Mouse (Mus musculus): ENCODE measurements at regions not wholly inside any gene's neighbourhood (a gene's known extent, or its start where the extent isn't known, plus 50 kb on each side); places are given as distances from the start of the nearest gene placed in this dataset.

GRCm38 (mm10) chr5:149848465-149848864 lies 170.0 kb upstream of the Rxfp2 start:
- ATAC-seq (replicated peaks; ENCODE audit: insufficient number of reproducible peaks, low FRiP score, low TSS enrichment): no peak
- Histone ChIP-seq H3K9me3 (replicated peaks; ENCODE audit: control insufficient read depth, low read length) (no peaks in the 10 kb centered on the region), H3K4me1 (ENCODE audit: control insufficient read depth, insufficient read depth, low read length) (0 out of 2 replicates have a peak, but pooled peaks cover 2% of the 10 kb centered on the region), H3K27me3 (ENCODE audit: control insufficient read depth, insufficient read depth, low read length) (peaks cover 3% of the 10 kb centered on the region), H3K9ac (ENCODE audit: low read depth, low read length) (no peak overlapping the region), H3K27ac (ENCODE audit: low read depth, low read length) (no peak overlapping the region), H3K4me3 (ENCODE audit: low read depth, low read length) (no peak overlapping the region), H3K36me3 (ENCODE audit: control insufficient read depth, insufficient read depth, low read length) (no peaks in the 10 kb centered on the region), H3K4me2 (no peak overlapping the region)
- WGBS (ENCODE audit: insufficient replicate concordance): 72% methylated on average over 3 of the region's 3 CpGs

GRCm38 (mm10) chr5:149851011-149851410 lies 167.5 kb upstream of the Rxfp2 start:
- no peak overlapping the region for H3K9ac ChIP-seq (ENCODE audit: low read depth, low read length)
- H3K9me3 ChIP-seq (replicated peaks; ENCODE audit: control insufficient read depth, low read length): no peaks in the 10 kb centered on the region
- no peak overlapping the region for H3K4me3 ChIP-seq (ENCODE audit: low read depth, low read length)
- no peaks in the 10 kb centered on the region for H3K27me3 ChIP-seq (ENCODE audit: control insufficient read depth, insufficient read depth, low read length)
- 9% methylated on average over 9 of the region's 9 CpGs for WGBS (ENCODE audit: insufficient replicate concordance)
- H3K4me2 ChIP-seq: no peak overlapping the region
- ATAC-seq (replicated peaks; ENCODE audit: insufficient number of reproducible peaks, low FRiP score, low TSS enrichment): no peak
- H3K4me1 ChIP-seq (ENCODE audit: control insufficient read depth, insufficient read depth, low read length): no peaks in the 10 kb centered on the region
- H3K36me3 ChIP-seq (ENCODE audit: control insufficient read depth, insufficient read depth, low read length): no peaks in the 10 kb centered on the region
- no peak overlapping the region for H3K27ac ChIP-seq (ENCODE audit: low read depth, low read length)

DNA sequence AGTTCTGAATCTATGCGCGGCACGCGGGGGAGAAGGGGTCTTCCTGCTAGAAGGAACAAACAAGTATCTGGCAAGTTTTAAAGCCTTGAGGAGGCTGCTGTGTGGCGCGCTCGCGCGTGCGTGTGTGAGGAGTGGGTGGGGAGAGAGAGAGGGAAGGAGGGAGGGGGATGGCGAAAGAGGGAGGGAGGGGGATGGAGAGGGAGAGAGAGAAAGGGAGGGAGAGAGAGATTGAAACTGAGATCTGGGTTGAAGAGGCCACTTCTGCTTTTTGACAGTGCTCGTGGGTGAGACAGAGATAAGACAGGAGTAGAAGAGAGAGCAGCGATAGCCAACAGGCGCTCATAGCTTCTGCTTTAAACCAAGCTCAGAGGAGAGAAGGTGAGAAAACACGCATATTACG lies 166.0 kb upstream of the Rxfp2 start:
- 16% methylated on average over 16 of the region's 16 CpGs for WGBS (ENCODE audit: insufficient replicate concordance)
- no peak for ATAC-seq (replicated peaks; ENCODE audit: insufficient number of reproducible peaks, low FRiP score, low TSS enrichment)

DNA sequence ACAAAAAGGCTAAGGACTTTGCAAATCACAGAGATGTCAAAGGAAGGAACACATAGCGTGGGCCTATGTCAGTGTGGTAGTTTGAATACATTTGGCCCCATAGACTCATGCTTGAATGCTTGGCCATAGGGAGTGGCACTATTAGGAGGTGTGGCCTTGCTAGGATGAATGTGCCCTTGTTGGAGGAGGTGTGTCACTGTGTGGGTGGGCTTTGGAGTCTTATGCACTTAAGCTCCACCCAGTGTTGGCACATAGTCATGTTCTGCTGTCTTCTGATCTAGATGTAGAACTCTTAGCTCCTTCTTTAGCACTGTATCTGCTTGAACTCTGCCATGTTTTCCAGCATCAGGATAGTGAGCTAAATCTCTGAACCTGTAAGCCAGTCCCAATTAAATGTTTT lies 162.4 kb upstream of the Rxfp2 start:
- ATAC-seq (replicated peaks; ENCODE audit: insufficient number of reproducible peaks, low FRiP score, low TSS enrichment): no peak
- Histone ChIP-seq H3K9me3 (replicated peaks; ENCODE audit: control insufficient read depth, low read length) (no peaks in the 10 kb centered on the region), H3K27me3 (ENCODE audit: control insufficient read depth, insufficient read depth, low read length) (no peaks in the 10 kb centered on the region), H3K4me3 (ENCODE audit: low read depth, low read length) (no peak overlapping the region), H3K4me2 (no peak overlapping the region), H3K4me1 (ENCODE audit: control insufficient read depth, insufficient read depth, low read length) (no peaks in the 10 kb centered on the region), H3K36me3 (ENCODE audit: control insufficient read depth, insufficient read depth, low read length) (no peaks in the 10 kb centered on the region), H3K9ac (ENCODE audit: low read depth, low read length) (no peak overlapping the region), H3K27ac (ENCODE audit: low read depth, low read length) (no peak overlapping the region)
- 90% methylated on average over 1 of the region's 1 CpGs for WGBS (ENCODE audit: insufficient replicate concordance)

More for the DNA sequence above, 166.0 kb upstream of the Rxfp2 start:
- Histone ChIP-seq H3K36me3 (ENCODE audit: control insufficient read depth, insufficient read depth, low read length) (no peaks in the 10 kb centered on the region), H3K9me3 (replicated peaks; ENCODE audit: control insufficient read depth, low read length) (no peaks in the 10 kb centered on the region), H3K27ac (ENCODE audit: low read depth, low read length) (no peak overlapping the region), H3K27me3 (ENCODE audit: control insufficient read depth, insufficient read depth, low read length) (no peaks in the 10 kb centered on the region), H3K4me3 (ENCODE audit: low read depth, low read length) (peak overlapping the region; percentile 20; the same call in 1 of the 2 replicates), H3K9ac (ENCODE audit: low read depth, low read length) (no peak overlapping the region), H3K4me2 (peak overlapping the region; percentile 56), H3K4me1 (ENCODE audit: control insufficient read depth, insufficient read depth, low read length) (no peaks in the 10 kb centered on the region)

GRCm38 (mm10) chr5:149857019-149857418 lies 161.5 kb upstream of the Rxfp2 start:
- H3K4me2 ChIP-seq: no peak overlapping the region
- no peak overlapping the region for H3K27ac ChIP-seq (ENCODE audit: low read depth, low read length)
- H3K4me3 ChIP-seq (ENCODE audit: low read depth, low read length): no peak overlapping the region
- no peaks in the 10 kb centered on the region for H3K9me3 ChIP-seq (replicated peaks; ENCODE audit: control insufficient read depth, low read length)
- H3K9ac ChIP-seq (ENCODE audit: low read depth, low read length): no peak overlapping the region
- H3K4me1 ChIP-seq (ENCODE audit: control insufficient read depth, insufficient read depth, low read length): no peaks in the 10 kb centered on the region
- WGBS (ENCODE audit: insufficient replicate concordance): 48% methylated on average over 1 of the region's 1 CpGs
- no peaks in the 10 kb centered on the region for H3K27me3 ChIP-seq (ENCODE audit: control insufficient read depth, insufficient read depth, low read length)
- no peaks in the 10 kb centered on the region for H3K36me3 ChIP-seq (ENCODE audit: control insufficient read depth, insufficient read depth, low read length)
- no peak for ATAC-seq (replicated peaks; ENCODE audit: insufficient number of reproducible peaks, low FRiP score, low TSS enrichment)

DNA sequence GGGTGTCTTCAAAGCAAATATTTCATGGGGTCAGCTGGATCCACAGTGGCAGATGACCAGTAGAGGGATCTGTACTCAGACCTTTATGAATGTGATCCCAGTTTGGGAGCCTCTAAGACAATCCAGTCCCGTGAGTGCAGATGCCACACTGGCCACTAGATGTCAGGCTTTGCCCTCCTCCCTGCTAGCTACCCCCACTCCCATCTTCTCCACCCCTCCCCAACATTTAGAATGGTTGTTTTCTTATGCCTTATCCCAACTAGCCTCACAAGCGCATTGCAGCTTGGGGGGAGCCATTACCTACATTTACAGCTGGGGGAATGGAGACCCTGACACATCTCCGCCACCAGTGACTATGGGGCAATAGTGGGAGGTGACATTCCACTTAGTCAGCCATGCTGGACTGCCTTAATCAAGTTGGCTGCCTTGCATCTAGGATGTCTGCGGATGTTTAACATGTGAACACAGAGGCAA lies 156.9 kb upstream of the Rxfp2 start:
- ATAC-seq (replicated peaks; ENCODE audit: insufficient number of reproducible peaks, low FRiP score, low TSS enrichment): 0 out of 2 replicates have a peak, but pooled peaks have one; percentile 26
- no peaks in the 10 kb centered on the region for H3K36me3 ChIP-seq (ENCODE audit: control insufficient read depth, insufficient read depth, low read length)
- no peak overlapping the region for H3K4me3 ChIP-seq (ENCODE audit: low read depth, low read length)
- H3K27ac ChIP-seq (ENCODE audit: low read depth, low read length): no peak overlapping the region
- H3K27me3 ChIP-seq (ENCODE audit: control insufficient read depth, insufficient read depth, low read length): no peaks in the 10 kb centered on the region
- no peak overlapping the region for H3K4me2 ChIP-seq
- H3K9me3 ChIP-seq (replicated peaks; ENCODE audit: control insufficient read depth, low read length): no peaks in the 10 kb centered on the region
- no peak overlapping the region for H3K9ac ChIP-seq (ENCODE audit: low read depth, low read length)
- WGBS (ENCODE audit: insufficient replicate concordance): 43% methylated on average over 4 of the region's 4 CpGs
- H3K4me1 ChIP-seq (ENCODE audit: control insufficient read depth, insufficient read depth, low read length): no peaks in the 10 kb centered on the region

GRCm38 (mm10) chr5:149867926-149868325 lies 150.5 kb upstream of the Rxfp2 start:
- 79% methylated on average over 7 of the region's 7 CpGs for WGBS (ENCODE audit: insufficient replicate concordance)
- H3K4me2 ChIP-seq: no peak overlapping the region
- H3K36me3 ChIP-seq (ENCODE audit: control insufficient read depth, insufficient read depth, low read length): no peaks in the 10 kb centered on the region
- ATAC-seq (replicated peaks; ENCODE audit: insufficient number of reproducible peaks, low FRiP score, low TSS enrichment): no peak
- no peak overlapping the region for H3K4me3 ChIP-seq (ENCODE audit: low read depth, low read length)
- no peaks in the 10 kb centered on the region for H3K4me1 ChIP-seq (ENCODE audit: control insufficient read depth, insufficient read depth, low read length)
- H3K9me3 ChIP-seq (replicated peaks; ENCODE audit: control insufficient read depth, low read length): no peaks in the 10 kb centered on the region
- H3K27me3 ChIP-seq (ENCODE audit: control insufficient read depth, insufficient read depth, low read length): no peaks in the 10 kb centered on the region
- no peak overlapping the region for H3K27ac ChIP-seq (ENCODE audit: low read depth, low read length)
- H3K9ac ChIP-seq (ENCODE audit: low read depth, low read length): no peak overlapping the region

GRCm38 (mm10) chr5:149869441-149869840 lies 149.0 kb upstream of the Rxfp2 start:
- Histone ChIP-seq H3K27me3 (ENCODE audit: control insufficient read depth, insufficient read depth, low read length) (no peaks in the 10 kb centered on the region), H3K9me3 (replicated peaks; ENCODE audit: control insufficient read depth, low read length) (no peaks in the 10 kb centered on the region), H3K4me2 (no peak overlapping the region), H3K4me1 (ENCODE audit: control insufficient read depth, insufficient read depth, low read length) (no peaks in the 10 kb centered on the region), H3K36me3 (ENCODE audit: control insufficient read depth, insufficient read depth, low read length) (no peaks in the 10 kb centered on the region), H3K4me3 (ENCODE audit: low read depth, low read length) (no peak overlapping the region), H3K9ac (ENCODE audit: low read depth, low read length) (no peak overlapping the region), H3K27ac (ENCODE audit: low read depth, low read length) (no peak overlapping the region)
- WGBS (ENCODE audit: insufficient replicate concordance): 79% methylated on average over 5 of the region's 5 CpGs
- no peak for ATAC-seq (replicated peaks; ENCODE audit: insufficient number of reproducible peaks, low FRiP score, low TSS enrichment)

GRCm38 (mm10) chr5:149870596-149870995 lies 147.9 kb upstream of the Rxfp2 start:
- H3K27me3 ChIP-seq (ENCODE audit: control insufficient read depth, insufficient read depth, low read length): no peaks in the 10 kb centered on the region
- H3K9ac ChIP-seq (ENCODE audit: low read depth, low read length): no peak overlapping the region
- H3K27ac ChIP-seq (ENCODE audit: low read depth, low read length): no peak overlapping the region
- H3K36me3 ChIP-seq (ENCODE audit: control insufficient read depth, insufficient read depth, low read length): no peaks in the 10 kb centered on the region
- no peak overlapping the region for H3K4me3 ChIP-seq (ENCODE audit: low read depth, low read length)
- H3K4me1 ChIP-seq (ENCODE audit: control insufficient read depth, insufficient read depth, low read length): no peaks in the 10 kb centered on the region
- 63% methylated on average over 2 of the region's 2 CpGs for WGBS (ENCODE audit: insufficient replicate concordance)
- no peak for ATAC-seq (replicated peaks; ENCODE audit: insufficient number of reproducible peaks, low FRiP score, low TSS enrichment)
- H3K4me2 ChIP-seq: no peak overlapping the region
- no peaks in the 10 kb centered on the region for H3K9me3 ChIP-seq (replicated peaks; ENCODE audit: control insufficient read depth, low read length)
